Mouse (Mus musculus) frontal cortex, adult (tissue): Measurements from ENCODE around the gene Nsg2.
A peak's percentile ranks its signal among the peaks of the same experiment; 100 is the strongest.

ENCODE experiments used
- ATAC-seq: cut with Nextera tagmentation; 2 replicates; pipeline ENCODE4 v1.9.2; 2017; ENCODE audit warnings: mild to moderate bottlenecking, moderate library complexity, mixed read lengths; ENCODE audit not compliant: low TSS enrichment

Gene Nsg2

DNA sequence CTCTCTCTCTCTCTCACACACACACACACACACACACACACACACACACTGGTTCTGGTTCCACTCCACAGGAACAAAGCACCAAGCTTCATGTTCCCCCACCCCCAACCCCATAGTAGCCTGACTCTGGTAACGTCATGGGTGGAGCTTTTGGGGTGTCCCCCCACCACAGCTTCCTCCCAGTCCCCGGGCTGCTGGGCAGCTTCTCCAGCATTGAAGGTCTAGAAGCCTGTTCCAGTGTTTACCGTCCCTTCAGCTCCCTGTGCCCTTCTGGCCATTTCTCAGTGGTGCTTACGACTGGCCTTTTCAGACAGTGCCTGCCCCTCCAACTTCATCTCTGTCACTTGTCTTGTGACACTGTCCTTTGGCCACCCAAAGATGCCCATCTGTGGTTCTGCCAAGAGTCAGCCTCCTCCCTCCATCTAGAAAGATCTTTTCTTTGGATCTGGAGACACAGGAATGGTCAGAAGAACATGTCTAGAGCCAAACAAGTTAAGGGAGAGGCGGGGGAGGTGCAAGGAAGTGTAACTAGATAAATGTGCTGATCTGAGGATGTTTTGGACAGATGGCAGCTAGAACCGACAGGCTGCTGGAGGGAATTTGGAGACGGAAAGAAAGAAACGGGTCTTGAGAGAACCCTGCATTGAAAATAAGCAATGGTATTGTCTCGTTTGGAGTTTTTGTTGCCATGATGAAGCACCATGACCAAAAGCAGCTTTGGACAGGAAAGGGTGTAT, 11.8 kb downstream of the Nsg2 start:
- peak; percentile 51 for ATAC-seq

DNA sequence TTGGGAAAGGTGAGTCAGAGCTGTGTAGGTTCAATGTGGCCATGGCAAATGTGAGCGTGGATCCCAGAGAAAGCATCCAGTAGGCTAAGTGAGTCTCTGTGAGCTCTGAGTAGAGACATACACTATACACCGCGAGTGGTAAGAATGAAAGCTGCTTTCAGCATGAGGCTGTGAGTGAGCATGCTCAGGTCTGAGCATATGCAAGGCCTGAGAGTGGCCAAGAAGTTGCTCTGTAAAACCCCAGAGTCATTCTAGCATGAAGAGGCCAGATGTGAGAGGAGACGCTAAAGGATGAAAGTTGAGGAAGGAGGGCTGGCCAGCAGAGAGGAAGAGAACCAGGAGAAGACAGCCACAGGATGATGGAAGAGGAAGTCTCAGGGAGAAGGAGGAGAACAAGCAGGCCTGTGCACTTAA, 12.8 kb downstream of the Nsg2 start:
- ATAC-seq = no peak

DNA sequence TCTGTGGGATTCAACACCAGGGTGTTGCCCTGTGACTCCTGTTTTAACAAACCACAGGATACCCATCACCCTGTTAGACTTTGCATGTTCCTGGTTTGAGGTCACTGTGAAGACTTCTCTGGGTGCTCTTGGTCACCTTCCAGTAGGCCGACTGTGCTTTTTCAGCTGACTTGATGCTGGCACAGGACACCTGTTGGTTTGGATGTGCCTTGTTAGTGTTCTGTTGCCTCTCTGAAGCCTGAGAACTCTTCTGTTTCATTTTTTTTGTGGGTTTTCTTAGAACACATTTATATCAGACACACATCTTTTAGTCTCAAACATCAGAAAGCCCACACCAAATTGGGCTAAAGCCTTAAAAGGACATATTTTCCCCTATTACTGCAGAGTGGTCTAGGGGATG, 13.3 kb downstream of the Nsg2 start:
- no peak for ATAC-seq

DNA sequence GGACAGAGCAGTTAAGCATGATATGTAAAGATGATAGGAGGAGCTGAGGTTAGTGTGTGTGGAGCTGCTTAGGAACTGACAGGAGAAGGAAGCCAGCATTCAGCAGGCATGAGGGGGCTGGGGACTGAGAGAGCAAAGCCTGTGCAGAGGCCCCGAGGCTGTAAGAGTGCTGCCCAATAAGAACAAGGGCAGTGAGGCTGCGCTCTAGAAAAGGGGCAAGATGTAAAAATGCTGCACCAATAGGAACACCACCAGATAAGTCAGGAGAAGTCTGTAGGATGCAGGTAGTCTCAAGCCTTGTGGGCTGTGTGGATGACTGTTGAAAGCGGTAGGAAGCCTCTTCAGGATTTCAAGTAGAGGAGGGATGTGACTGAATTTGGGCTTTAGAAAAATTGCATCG, 17.9 kb downstream of the Nsg2 start:
- peak; percentile 36 for ATAC-seq

DNA sequence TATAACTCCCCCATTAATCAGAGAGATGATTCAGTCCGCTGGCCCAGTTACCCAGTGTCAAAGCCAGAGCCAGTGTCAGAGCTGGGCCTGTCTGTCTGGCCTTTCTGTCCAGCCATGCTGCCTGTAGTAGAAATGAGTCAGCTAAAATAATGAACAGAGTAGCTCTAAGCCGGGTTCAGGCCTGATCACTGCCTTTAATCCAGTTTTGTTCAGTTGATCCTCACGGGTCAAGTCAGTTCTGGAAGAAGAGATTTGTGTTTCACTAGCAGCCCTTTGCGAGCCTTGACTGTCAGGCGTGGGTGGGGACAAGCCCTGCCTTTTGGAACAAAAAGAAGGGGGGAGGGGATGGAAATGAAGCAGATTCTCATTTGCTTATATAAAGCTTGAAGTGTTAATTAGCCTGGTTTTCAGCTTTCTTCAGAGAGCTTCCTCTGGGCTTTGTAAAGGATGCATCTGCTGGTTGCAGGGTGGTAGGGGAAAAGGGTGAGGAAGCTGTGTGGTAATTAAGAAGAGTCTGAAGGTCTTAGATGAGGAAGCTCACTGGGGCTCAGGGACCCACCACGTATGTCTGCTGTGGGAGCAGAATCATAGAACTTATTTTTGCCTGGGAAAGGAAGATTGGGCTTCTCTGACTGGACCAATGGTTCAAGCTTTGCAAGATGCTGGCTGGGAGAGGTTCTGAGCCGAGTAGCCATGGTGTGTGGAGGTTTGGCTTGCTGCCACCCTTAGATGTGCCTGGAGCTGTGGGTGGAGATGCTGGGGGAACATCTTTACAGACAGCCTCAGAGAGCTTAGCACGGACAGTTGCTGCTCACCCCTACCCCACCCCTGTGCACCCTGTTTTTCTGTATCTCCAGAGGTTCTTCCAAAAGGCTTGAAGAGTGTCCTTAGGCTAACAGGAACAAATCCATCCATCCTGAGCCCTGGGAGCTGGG, 20.0 kb downstream of the Nsg2 start:
- ATAC-seq = peak; percentile 65

DNA sequence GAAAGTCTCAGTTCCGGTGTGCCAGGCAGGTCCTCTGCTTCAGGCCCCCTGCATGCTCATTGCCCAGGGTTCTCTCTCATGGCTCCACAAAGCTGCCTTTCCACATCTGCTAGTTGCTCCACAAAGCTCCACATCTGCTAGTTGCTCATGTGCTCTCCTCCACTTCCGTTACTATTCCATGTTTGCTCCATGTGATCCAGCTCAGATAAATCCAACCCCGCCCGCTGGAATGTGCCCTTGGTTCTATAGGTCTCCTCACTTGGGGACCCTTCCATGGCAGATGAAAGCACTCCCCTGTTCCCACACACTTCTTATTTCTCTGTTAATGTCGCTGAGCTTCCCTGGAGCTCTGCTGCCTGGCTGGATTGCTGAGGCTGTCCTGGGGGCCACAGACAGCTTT, 26.4 kb downstream of the Nsg2 start:
- no peak for ATAC-seq

DNA sequence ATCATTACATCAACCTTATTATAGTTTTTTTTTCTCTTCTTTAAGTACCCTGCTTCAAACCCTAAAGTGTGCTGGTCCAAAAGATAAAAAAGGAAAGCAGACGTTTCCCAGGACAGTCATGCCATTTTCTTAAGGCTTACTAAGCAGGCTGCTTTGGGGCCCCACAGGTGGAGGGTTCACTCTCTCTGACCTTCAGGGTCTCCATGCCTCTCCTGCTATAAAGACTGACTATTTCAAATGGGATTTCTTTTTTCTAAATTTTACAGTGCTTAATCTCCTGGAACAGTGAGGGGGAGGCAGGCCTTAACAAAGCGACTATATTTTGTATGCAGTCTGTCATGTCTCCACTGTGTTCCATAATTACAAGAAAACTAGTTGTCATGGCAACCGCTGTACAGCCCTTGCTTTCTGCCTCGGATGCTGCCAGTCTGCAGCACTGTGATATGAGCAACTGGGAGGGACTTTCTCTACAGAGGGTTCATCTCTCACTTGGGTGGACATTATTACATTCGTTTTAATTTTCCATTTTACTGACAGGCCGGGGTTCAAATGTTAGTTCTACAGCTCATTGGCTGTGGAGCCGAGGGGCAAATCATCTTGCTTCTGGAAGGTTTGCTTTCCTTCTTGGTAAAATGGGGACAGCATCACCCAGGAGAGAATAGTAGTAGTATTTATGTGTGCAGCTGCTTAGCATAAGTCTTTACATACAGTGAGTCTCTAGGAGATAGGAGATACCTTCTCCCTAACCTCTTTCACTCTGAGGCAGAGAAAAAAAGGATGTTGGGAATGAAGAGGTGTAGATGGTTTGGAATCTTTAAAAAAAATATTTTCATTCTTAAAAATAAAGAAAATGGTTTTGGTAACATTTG, 27.4 kb downstream of the Nsg2 start:
- ATAC-seq = peak; percentile 90

DNA sequence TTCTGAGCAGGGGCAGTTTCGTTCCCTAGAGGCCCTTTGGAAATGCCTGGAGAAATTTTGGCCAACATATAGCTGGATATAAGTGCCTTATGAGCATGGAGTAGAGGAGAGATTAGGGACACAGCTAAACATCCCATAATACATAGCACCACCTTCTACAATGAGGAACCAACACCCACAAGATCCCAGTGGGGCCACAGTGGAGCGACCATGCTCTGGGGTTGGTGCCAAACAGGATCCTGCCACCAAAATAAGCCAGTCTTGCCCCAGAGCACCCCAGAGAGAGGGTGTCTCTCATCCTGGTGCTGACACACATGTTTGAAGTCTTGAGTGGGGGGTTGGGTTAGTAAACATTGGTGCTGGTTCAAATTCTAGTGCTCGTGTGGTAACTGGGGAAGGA, 28.3 kb downstream of the Nsg2 start:
- ATAC-seq = no peak

DNA sequence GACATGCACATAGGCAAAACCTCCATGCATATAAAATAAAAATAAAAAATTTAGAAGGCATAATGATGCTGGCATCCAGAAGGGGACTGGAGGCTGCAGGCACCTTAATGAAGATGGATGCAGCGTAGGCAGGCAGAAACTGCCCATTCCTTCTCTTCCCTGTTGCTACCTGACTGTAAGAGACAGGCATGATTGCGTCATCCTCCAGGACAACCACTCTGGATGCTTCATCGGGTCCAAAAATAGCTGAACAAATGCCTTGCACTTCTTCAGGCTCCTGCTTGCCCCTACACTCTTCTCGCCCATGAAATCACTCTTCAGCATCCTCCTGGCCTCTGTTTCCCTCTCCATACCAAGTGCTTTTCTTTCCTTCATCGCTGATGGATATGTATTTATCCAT, 29.1 kb downstream of the Nsg2 start:
- ATAC-seq = 0 out of 2 replicates have a peak, but pooled peaks have one; percentile 15

DNA sequence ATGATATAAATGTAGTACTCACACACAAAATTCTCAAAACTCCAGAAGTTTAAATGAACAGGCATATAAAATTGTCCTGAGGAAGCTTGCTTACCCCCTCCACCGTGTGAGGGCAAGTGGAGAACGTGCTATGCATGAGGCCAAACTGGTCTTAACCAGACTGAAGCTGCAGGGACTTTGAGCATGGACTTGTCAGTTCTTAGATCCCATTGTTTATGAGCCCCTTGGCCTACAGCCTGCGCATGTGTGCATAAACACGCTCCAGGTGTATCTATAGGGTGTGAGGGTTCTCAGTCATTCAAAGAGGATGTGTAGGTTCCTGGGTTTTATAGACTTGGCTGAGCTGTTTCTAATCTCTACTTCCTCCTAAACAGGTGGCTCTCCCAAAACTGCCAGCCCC, 31.1 kb downstream of the Nsg2 start:
- no peak for ATAC-seq

DNA sequence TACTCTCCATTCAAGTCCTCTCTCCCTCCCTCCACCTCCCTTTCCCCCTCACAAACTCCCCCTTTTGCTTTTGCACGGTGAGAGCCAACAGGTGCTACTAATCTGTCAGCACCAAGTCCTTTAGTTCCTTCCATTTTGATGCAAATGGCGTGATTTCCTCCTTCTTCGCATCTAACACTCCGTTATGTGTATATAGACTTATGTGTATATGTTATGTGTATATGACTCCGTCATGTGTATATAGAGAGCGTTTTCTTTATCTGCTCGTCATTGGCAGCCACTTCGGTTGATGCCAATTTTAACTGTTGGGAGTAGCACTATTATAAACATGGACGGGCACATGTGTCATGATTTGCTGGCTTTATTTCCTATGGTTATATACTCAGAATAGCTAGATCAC, 31.8 kb downstream of the Nsg2 start:
- ATAC-seq = no peak

DNA sequence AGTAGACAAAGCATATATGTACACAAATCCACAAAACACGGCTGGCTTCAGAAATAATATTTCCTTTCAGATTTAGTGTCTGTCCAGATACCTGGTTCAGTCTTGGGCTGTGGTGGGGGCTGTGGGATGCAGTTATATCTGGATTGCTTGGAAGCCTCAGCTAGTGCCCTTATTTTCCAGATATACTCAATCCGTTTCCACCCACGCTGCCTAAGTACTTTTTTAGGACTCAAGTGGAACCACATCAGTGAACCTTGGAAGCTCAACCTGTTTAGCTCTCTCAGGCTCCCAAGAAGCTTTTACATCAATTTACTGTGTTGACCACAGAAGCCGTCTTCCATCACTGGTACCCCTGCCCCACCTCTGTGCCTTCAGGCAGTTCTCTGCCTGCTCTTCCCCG, 35.6 kb downstream of the Nsg2 start:
- ATAC-seq = peak; percentile 67

DNA sequence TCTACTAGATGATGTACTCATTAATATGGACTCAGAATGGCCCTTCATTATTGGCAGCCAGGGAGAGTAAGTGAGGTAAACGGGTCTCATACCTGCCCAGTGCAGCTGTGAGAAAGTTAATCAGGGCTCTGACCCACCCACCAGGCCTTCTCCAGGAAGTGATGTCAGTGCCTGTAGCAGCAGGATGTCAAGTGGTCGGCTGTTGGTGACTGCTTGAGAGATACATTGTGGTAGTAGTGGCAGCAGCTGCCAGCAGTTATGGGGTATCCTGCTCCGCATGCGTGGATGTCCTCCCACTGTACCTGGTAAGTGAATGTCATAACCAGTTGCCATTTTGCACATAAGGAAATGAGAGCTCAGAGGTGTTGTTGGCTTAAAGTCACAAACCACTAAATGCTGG, 39.4 kb downstream of the Nsg2 start:
- ATAC-seq = no peak

DNA sequence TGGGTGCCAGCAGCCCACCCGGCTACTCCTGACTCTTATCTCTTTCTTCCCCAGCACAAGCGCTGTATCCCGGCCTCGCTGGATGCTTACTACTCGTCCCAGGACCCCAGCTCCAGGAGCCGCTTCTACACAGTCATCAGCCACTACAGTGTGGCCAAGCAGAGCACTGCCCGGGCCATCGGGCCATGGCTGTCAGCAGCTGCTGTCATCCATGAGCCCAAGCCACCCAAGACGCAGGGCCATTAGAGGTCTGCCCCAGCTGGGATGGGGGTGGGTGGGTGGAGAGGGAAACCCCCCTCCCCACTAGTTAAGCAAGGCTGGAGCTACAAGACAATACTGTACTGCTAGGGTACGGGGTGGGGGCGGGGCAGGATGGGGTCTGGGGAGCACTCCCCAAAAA, 57.1 kb downstream of the Nsg2 start:
- no peak for ATAC-seq

DNA sequence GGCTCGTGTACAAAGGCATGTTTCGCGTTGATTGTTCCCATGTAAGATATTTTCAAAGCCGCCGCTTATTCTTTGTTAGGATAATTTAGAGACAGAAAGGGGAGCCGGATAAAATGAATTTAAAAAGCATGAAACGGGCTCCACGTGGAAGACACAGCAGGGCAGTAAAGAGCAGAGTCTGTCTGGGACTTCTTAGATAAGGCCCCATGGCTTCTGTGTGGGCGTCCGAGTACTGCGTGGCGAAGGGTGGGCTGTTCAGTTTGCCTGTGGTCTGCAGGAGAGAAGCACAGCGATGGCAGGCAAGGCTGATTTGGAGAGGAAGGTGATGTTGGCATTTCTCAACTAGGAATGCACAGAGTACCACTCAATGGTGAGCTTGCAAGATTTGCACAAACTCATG, 57.6 kb downstream of the Nsg2 start:
- ATAC-seq = no peak

DNA sequence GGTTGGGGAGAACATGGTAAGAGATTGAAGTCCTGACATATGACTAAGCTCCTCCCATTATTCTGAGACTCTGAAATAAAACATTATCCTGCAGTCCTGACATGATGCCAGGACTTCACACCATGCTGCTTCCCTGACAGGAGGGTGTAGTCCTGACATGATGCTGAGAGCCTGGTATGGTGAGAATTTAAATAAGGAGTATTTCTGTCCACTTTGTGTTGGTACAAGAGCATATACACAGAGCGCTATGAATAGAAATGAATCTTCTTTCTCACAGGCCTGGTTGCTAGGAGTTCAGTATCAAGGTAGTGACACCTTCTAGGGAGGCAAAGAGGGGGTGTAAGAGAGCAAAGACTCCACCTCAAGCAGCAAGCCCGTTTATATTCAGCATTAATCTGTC, 60.8 kb downstream of the Nsg2 start:
- peak; percentile 58 for ATAC-seq

DNA sequence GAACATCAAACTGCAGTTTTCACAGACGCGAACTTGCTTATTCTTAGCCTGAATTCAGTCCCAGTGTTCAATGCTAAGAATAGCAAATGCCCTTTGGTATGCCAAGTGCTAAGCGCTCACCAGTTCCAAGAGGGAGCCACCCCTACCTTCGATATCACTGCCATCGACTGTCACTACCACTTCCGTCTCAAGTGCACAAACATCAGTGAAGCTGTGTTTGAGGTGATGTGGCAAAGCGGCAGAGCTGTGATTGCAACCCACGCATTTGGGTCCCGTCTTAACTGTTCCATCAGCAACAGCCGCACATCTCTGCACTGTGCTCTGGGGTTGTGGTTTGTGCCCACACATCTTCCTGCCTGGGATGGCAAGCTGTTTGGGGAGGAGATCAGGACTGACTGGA, 61.6 kb downstream of the Nsg2 start:
- ATAC-seq = peak; percentile 71

DNA sequence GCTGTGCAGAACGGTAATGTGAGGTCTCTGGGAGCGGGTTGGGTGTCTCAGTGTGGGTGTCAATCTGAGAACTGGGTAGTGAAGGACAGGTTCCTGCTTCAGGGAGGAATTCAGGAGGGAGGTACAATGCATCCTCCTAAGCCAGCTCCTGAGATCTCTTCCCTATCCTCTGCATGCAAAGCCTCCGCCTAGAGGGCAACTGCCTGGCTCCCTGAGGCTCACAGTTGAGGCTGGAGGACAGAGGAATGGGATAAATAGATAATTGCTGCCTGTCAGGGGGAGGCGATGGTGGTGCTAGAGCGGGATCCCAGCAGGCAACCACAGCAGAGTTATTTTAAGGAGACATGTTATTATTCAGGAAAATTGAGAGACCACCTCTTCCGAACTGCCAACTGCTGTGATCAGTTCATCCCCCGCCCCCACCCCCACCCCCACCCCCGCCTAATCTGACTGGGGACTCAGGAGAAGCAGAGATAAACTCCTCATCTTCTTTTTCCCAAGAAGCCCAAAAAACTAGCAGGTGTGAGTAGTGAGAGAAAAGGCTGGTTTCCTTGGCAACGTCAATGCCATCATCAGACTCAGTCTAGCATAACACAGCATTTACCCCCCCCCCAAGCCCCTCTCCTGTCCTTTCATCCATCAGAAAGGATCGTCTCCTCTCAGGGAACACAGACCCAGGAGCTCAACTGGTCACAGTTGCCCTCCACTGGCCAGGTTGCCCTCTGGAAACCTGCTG, 63.7 kb downstream of the Nsg2 start:
- no peak for ATAC-seq

DNA sequence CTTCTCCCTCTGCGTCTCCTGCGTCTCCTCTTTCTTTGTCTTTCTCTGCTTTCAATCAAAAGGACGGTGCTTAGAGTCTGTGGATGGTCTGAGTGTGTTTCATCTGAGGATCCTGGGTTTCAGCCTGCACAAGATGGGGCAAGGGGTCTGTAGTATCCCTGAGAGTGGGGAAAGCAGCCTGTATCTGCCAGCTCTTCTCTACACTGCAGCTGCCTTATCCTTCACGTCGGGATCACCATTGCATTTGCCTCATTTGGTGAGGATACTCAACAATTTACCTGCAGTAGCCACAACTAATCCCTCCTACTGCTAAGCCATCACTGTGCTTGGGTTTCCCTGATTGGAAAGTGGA, 64.2 kb downstream of the Nsg2 start:
- ATAC-seq = no peak

DNA sequence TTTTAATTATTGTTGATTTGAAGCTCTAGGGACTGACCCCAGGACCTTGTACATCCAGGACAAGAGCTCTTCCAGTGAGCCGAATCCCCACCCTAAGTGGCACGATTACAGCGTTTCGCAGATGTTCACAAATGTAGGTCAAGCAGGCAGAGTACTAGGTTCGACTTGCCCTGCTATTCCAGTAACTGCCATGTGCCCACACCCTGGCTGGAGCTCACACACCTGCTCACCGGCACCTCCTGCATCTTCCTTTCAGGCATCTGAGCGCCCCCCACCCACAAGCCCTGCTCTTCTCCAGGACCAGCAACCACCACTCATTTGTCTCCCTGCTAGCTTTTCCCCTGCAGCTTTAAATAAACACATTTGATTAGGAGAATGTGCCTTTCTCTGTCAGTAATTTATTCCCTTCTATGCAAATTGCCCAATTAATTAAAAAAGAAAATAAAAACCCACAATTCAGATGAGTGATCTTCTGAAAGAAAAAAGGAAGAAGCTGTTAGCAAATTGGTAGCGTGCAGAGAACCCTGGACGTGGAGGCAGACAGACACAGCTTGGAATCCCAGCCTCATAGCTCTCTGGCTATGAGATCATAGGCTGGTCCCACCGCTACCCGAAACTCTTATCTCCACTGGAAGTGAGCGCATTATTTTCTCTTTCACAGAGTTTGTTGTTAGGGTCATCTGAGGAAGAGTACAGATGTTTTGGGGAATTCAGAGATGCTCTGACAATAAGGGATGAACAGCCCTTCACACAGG, 68.7 kb downstream of the Nsg2 start:
- no peak for ATAC-seq

DNA sequence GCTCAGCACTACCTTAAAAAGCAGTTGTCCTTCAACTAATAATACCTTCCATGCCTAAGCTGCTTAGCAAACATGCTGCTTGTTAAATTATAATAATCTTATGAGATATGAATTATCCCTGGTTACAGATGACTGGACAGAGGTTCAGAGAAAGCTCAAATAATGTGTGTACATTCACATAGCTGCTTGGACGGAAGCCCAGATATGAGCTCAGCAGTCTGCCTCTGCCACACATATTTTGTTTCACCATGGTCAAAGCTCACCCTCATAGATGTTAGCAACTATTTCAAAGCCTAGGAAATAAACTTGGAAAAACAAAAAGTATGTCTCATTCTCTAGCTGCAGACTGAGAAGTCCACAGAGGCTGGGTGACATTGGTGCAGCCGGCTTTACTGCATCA, 74.9 kb downstream of the Nsg2 start:
- ATAC-seq = no peak
